Mouse (Mus musculus) small intestine, adult 2 months (tissue): ENCODE measurements at regions not wholly inside any gene's neighbourhood (a gene's known extent, or its start where the extent isn't known, plus 50 kb on each side); places are given as distances from the start of the nearest gene placed in this dataset.

Experiments used
- H3K27ac ChIP-seq: fragments of 200-500 bp; 2 replicates; pipeline ENCODE4 v1.5.1; 2012; ENCODE audit warnings: low read depth, low read length, control low read depth, inconsistent platforms; ENCODE audit not compliant: insufficient read depth
- H3K27me3 ChIP-seq: fragments of 200-500 bp; 2 replicates; pipeline ENCODE4 v1.6.1; 2012; ENCODE audit warnings: mild to moderate bottlenecking, moderate library complexity, low read length, inconsistent platforms; ENCODE audit not compliant: control insufficient read depth, insufficient read depth
- H3K36me3 ChIP-seq: fragments of 200-500 bp; 2 replicates; pipeline ENCODE4 v1.6.1; 2012; ENCODE audit warnings: mild to moderate bottlenecking, low read length, control low read depth, inconsistent platforms; ENCODE audit not compliant: control insufficient read depth, insufficient read depth
- H3K4me1 ChIP-seq: fragments of 200-500 bp; 2 replicates; pipeline ENCODE4 v1.6.1; 2012; ENCODE audit warnings: low read length, inconsistent platforms, mixed read lengths; ENCODE audit not compliant: control insufficient read depth, insufficient read depth, insufficient read length
- H3K4me3 ChIP-seq: fragments of 200-500 bp; 2 replicates; pipeline ENCODE4 v1.5.1; 2012; ENCODE audit warnings: low read depth, mild to moderate bottlenecking, control low read depth, inconsistent platforms, low read length, moderate library complexity
- CTCF ChIP-seq: fragments of 200-500 bp; IDR thresholded peaks from 2 replicates; pipeline ENCODE4 v1.5.1; 2012; ENCODE audit warnings: low read depth, mild to moderate bottlenecking, control low read depth, inconsistent platforms, low read length, moderate library complexity, mixed read lengths; ENCODE audit not compliant: insufficient replicate concordance, insufficient read length; ENCODE audit errors: extremely low read depth
- POLR2A ChIP-seq: fragments of 200-500 bp; IDR thresholded peaks from 2 replicates; pipeline ENCODE4 v1.6.1; 2012; ENCODE audit warnings: low read depth, mild to moderate bottlenecking, control low read depth, inconsistent platforms, low read length, moderate library complexity
- WGBS: fragments of 180-500 bp; shearing (Covaris S2); methylation state at CpG from one replicate; pipeline ENCODE4 v1.1.7; 2018; 5-methylcytosine and 5-hydroxymethylcytosine counted together

GRCm38 (mm10) chr9:87575591-87575990 is 155.5 kb downstream of the Tbx18 start:
- no peaks in the 10 kb centered on the region for H3K27me3 ChIP-seq
- no peak overlapping the region for H3K4me3 ChIP-seq
- no peaks in the 10 kb centered on the region for H3K36me3 ChIP-seq
- 40% methylated on average over 2 of the region's 2 CpGs for WGBS
- H3K4me1 ChIP-seq = no peaks in the 10 kb centered on the region
- TF ChIP-seq CTCF = no peak
- TF ChIP-seq POLR2A = no peak
- H3K27ac ChIP-seq = no peak overlapping the region

GRCm38 (mm10) chr9:87574250-87574864 is 156.7 kb downstream of the Tbx18 start:
- 30% methylated on average over 2 of the region's 2 CpGs for WGBS
- no peaks in the 10 kb centered on the region for H3K4me1 ChIP-seq
- H3K27ac ChIP-seq = no peak overlapping the region
- TF ChIP-seq CTCF (no peak), POLR2A (no peak)
- H3K36me3 ChIP-seq = no peaks in the 10 kb centered on the region
- no peak overlapping the region for H3K4me3 ChIP-seq
- H3K27me3 ChIP-seq = no peaks in the 10 kb centered on the region

- no peak for TF ChIP-seq CTCF
- TF ChIP-seq POLR2A = no peak
- Histone ChIP-seq H3K4me3 (no peak overlapping the region), H3K27me3 (no peaks in the 10 kb centered on the region), H3K36me3 (no peaks in the 10 kb centered on the region), H3K4me1 (no peaks in the 10 kb centered on the region), H3K27ac (no peak overlapping the region)
- WGBS = 47% methylated on average over 3 of the region's 3 CpGs
These were observed 167.8 kb downstream of the Tbx18 start for GRCm38 (mm10) chr9:87563244-87563643.

- H3K4me1 ChIP-seq = no peaks in the 10 kb centered on the region
- 61% methylated on average over 6 of the region's 6 CpGs for WGBS
- no peaks in the 10 kb centered on the region for H3K27me3 ChIP-seq
- no peak for TF ChIP-seq POLR2A
- TF ChIP-seq CTCF = no peak
- H3K4me3 ChIP-seq = no peak overlapping the region
- no peaks in the 10 kb centered on the region for H3K36me3 ChIP-seq
- no peak overlapping the region for H3K27ac ChIP-seq
These were observed 168.3 kb downstream of the Tbx18 start for GRCm38 (mm10) chr9:87562796-87563195.

GRCm38 (mm10) chr9:87557841-87558240 is 173.2 kb downstream of the Tbx18 start:
- no peaks in the 10 kb centered on the region for H3K4me1 ChIP-seq
- H3K4me3 ChIP-seq = no peak overlapping the region
- H3K36me3 ChIP-seq = no peaks in the 10 kb centered on the region
- H3K27ac ChIP-seq = no peak overlapping the region
- no peak for TF ChIP-seq CTCF
- no peak for TF ChIP-seq POLR2A
- no peaks in the 10 kb centered on the region for H3K27me3 ChIP-seq
- 61% methylated on average over 12 of the region's 12 CpGs for WGBS

GRCm38 (mm10) chr9:87556953-87557394 is 174.1 kb downstream of the Tbx18 start:
- Histone ChIP-seq H3K27me3 (no peaks in the 10 kb centered on the region), H3K4me3 (no peak overlapping the region), H3K4me1 (no peaks in the 10 kb centered on the region), H3K36me3 (no peaks in the 10 kb centered on the region), H3K27ac (no peak overlapping the region)
- 22% methylated on average over 8 of the region's 8 CpGs for WGBS
- TF ChIP-seq CTCF (no peak), POLR2A (no peak)

GRCm38 (mm10) chr9:87556552-87556951 is 174.5 kb downstream of the Tbx18 start:
- WGBS = 24% methylated on average over 7 of the region's 7 CpGs

GRCm38 (mm10) chr9:87533182-87533581 is 197.9 kb downstream of the Tbx18 start:
- no peak for TF ChIP-seq CTCF
- no peak for TF ChIP-seq POLR2A
- no peak overlapping the region for H3K4me3 ChIP-seq
- H3K4me1 ChIP-seq = no peaks in the 10 kb centered on the region
- no peaks in the 10 kb centered on the region for H3K27me3 ChIP-seq
- no peaks in the 10 kb centered on the region for H3K36me3 ChIP-seq
- 76% methylated on average over 8 of the region's 8 CpGs for WGBS
- no peak overlapping the region for H3K27ac ChIP-seq

More at GRCm38 (mm10) chr9:87556552-87556951, 174.5 kb downstream of the Tbx18 start:
- no peak overlapping the region for H3K27ac ChIP-seq
- H3K4me1 ChIP-seq = no peaks in the 10 kb centered on the region
- no peaks in the 10 kb centered on the region for H3K36me3 ChIP-seq
- H3K4me3 ChIP-seq = no peak overlapping the region
- no peak for TF ChIP-seq POLR2A
- TF ChIP-seq CTCF = no peak
- H3K27me3 ChIP-seq = no peaks in the 10 kb centered on the region
